Mouse (Mus musculus): ENCODE measurements at regions not wholly inside any gene's neighbourhood (a gene's known extent, or its start where the extent isn't known, plus 50 kb on each side); places are given as distances from the start of the nearest gene placed in this dataset.

GRCm38 (mm10) chr7:123896759-123897444, 85.8 kb upstream of the Hs3st4 start:
- DNase-seq (ENCODE audit: low spot score in 2 of 2): peak; percentile 24 to 73

DNA sequence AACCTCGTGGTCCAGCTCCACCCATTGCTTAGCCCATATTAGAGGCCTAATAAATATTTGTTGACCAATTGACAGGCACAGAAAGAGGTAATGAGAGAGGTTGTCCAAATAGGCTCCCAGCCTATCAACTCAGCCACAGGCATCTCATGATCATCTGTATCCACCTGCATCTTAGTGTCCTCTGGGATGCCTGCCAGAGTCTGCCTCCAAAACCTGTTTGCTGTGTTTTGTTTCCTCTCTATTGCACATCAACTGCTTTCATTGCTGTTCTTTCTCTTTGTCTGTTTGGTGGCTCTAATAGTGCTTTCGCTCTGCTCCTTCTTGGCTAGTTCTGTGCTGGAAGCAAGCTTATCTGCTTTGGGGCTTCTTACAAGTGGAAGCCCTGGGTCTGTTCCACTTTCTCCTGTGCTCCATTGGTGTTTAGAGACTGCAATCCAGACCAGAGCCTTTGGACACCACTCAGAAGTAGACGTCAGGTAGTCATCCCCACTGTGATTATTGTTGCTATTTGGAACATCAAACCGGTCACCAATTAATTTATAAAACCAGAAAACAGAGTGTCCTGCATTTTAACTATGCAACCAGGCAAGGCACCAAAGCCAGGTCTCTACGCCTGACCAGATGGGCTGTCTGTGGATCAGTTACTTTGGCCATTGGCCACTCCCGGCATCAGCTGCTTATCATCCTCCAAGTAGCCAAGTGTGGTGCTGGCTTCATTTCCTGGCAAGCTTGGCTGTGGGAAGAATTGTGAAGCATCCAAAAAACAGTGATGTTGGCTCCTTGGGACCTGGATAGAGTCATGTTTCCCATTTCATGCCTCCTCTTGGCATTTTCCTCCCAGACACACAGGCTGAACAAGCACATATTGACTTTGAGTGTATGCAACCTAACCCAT, 74.5 kb upstream of the Hs3st4 start:
- DNase-seq (ENCODE audit: low spot score in 2 of 2): no peak

- no peak for DNase-seq (ENCODE audit: low spot score in 2 of 2)
These were observed 61.2 kb upstream of the Hs3st4 start for GRCm38 (mm10) chr7:123921461-123921860.

- no peak for DNase-seq (ENCODE audit: low spot score in 2 of 2)
These were observed 50.2 kb upstream of the Hs3st4 start for GRCm38 (mm10) chr7:123932486-123932885.

Measured in layer of hippocampus, adult 18-20 months (tissue).